28 mouse cellular contexts compared by ENCODE assay signal in genomic region chr8:8376379-8376778, GRCm38 (mm10).
DNase-seq lines count a peak whose midpoint lies in the region; ATAC-seq lines count a peak whose summit lies in the region.
"Had no signal": no experiment of that assay in that cellular context is flagged by ENCODE, and none has a peak within 500 bp of the region (broad histone marks: within the 10 kb centered on the region; RNA-seq: fewer than 3 reads in every experiment).

No protein-coding gene starts in this region.

- H3K4me3 ChIP-seq in hindbrain, embryonic 16.5 days (ENCODE audit: low read length): no peak overlapping the region
- no peak overlapping the region for H3K4me3 ChIP-seq in hindbrain, embryonic 12.5 days
- H3K4me3 ChIP-seq in forebrain, embryonic 15.5 days: no peak overlapping the region
- H3K4me3 ChIP-seq: embryonic facial prominence, embryonic 13.5 days; hindbrain, embryonic 13.5 days; layer of hippocampus, adult 2 months; liver, embryonic 12.5 days; myocyte; neural tube, embryonic 12.5 days had no signal

- no peak overlapping the region for H3K4me2 ChIP-seq in hindbrain, embryonic 16.5 days (ENCODE audit: low read length)
- no peak overlapping the region for H3K4me2 ChIP-seq in hindbrain, embryonic 12.5 days (replicated peaks)
- no peak overlapping the region for H3K4me2 ChIP-seq in forebrain, embryonic 15.5 days (replicated peaks)
- H3K4me2 ChIP-seq: embryonic facial prominence, embryonic 13.5 days; hindbrain, embryonic 13.5 days; liver, embryonic 12.5 days; neural tube, embryonic 12.5 days had no signal

- H3K4me1 ChIP-seq in hindbrain, embryonic 16.5 days (ENCODE audit: control insufficient read depth, insufficient read depth, low read depth, low read length): no peaks in the 10 kb centered on the region
- no peaks in the 10 kb centered on the region for H3K4me1 ChIP-seq in hindbrain, embryonic 12.5 days
- H3K4me1 ChIP-seq in forebrain, embryonic 15.5 days: peaks cover 12% of the 10 kb centered on the region; the same call in 1 of the 2 replicates
- H3K4me1 ChIP-seq: embryonic facial prominence, embryonic 13.5 days; liver, embryonic 12.5 days; neural tube, embryonic 12.5 days had no signal

- no peaks in the 10 kb centered on the region for H3K9me3 ChIP-seq in hindbrain, embryonic 16.5 days (ENCODE audit: control insufficient read depth, low read length)
- H3K9me3 ChIP-seq in hindbrain, embryonic 12.5 days (replicated peaks): no peaks in the 10 kb centered on the region
- H3K9me3 ChIP-seq in forebrain, embryonic 15.5 days: no peaks in the 10 kb centered on the region
- H3K9me3 ChIP-seq: embryonic facial prominence, embryonic 13.5 days; G1E; hindbrain, embryonic 13.5 days; liver, embryonic 12.5 days; neural tube, embryonic 12.5 days had no signal

- H3K27ac ChIP-seq in hindbrain, embryonic 16.5 days (ENCODE audit: low read depth, low read length): no peak overlapping the region
- H3K27ac ChIP-seq in hindbrain, embryonic 12.5 days: no peak overlapping the region
- H3K27ac ChIP-seq in forebrain, embryonic 15.5 days (replicated peaks): no peak overlapping the region
- H3K27ac ChIP-seq: embryonic facial prominence, embryonic 13.5 days; hindbrain, embryonic 13.5 days; layer of hippocampus, adult 2 months; liver, embryonic 12.5 days; macrophage; neural tube, embryonic 12.5 days; stomach, postnatal 0 days had no signal

- ATAC-seq in hindbrain, embryonic 16.5 days: peak; percentile 40; the same call in 1 of the 2 replicates
- ATAC-seq in hindbrain, embryonic 12.5 days (ENCODE audit: low FRiP score): no peak
- peak; percentile 67 for ATAC-seq in forebrain, embryonic 15.5 days (replicated peaks)
- no peak for ATAC-seq in erythroid progenitor cell, adult 5-6 weeks (replicated peaks; ENCODE audit: low FRiP score, poor library complexity, severe bottlenecking)
- ATAC-seq: liver, embryonic 12.5 days; liver, postnatal 0 days; midbrain, embryonic 16.5 days had no signal

- no peaks in the 10 kb centered on the region for H3K36me3 ChIP-seq in hindbrain, embryonic 16.5 days (ENCODE audit: control insufficient read depth, insufficient read depth, low read length)
- no peaks in the 10 kb centered on the region for H3K36me3 ChIP-seq in hindbrain, embryonic 12.5 days
- no peaks in the 10 kb centered on the region for H3K36me3 ChIP-seq in forebrain, embryonic 15.5 days
- H3K36me3 ChIP-seq: embryonic facial prominence, embryonic 13.5 days; G1E; hindbrain, embryonic 13.5 days; liver, embryonic 12.5 days; neural tube, embryonic 12.5 days had no signal

- no peaks in the 10 kb centered on the region; the same call in 1 of the 2 replicates for H3K27me3 ChIP-seq in hindbrain, embryonic 16.5 days (replicated peaks; ENCODE audit: control insufficient read depth, insufficient read depth, low read length)
- no peaks in the 10 kb centered on the region for H3K27me3 ChIP-seq in hindbrain, embryonic 12.5 days
- H3K27me3 ChIP-seq in forebrain, embryonic 15.5 days: no peaks in the 10 kb centered on the region
- H3K27me3 ChIP-seq: embryonic facial prominence, embryonic 13.5 days; hindbrain, embryonic 13.5 days; liver, embryonic 12.5 days; neural tube, embryonic 12.5 days had no signal

- H3K9ac ChIP-seq in hindbrain, embryonic 16.5 days (ENCODE audit: low read depth, low read length): no peak overlapping the region
- no peak overlapping the region for H3K9ac ChIP-seq in hindbrain, embryonic 12.5 days
- H3K9ac ChIP-seq in forebrain, embryonic 15.5 days (replicated peaks): no peak overlapping the region
- H3K9ac ChIP-seq: embryonic facial prominence, embryonic 13.5 days; hindbrain, embryonic 13.5 days; liver, embryonic 12.5 days; liver, postnatal 0 days; neural tube, embryonic 12.5 days had no signal

- DNase-seq in cerebellum, adult 9-11 months: peak; percentile 4
- DNase-seq in cerebellum, postnatal 36 days: no peak
- DNase-seq in adipocyte (ENCODE audit: low spot score): peak; percentile 36
- DNase-seq: adrenal gland, postnatal 14 days; gastrocnemius, postnatal 14 days; heart, postnatal 14 days; kidney, adult 18-20 months; kidney, postnatal 36 days; layer of hippocampus, postnatal 36 days; left cerebral cortex, postnatal 4 days; liver, postnatal 0 days; right cerebral cortex, adult 18-20 months; thymus, adult 18-20 months; thymus, postnatal 25 days had no signal

- 52% methylated on average over 2 of the region's 2 CpGs for WGBS in hindbrain, embryonic 16.5 days
- 58% methylated on average over 2 of the region's 2 CpGs for WGBS in hindbrain, embryonic 12.5 days
- 25% methylated on average over 2 of the region's 2 CpGs for WGBS in forebrain, embryonic 15.5 days

Comparison
In these comparisons a context has a peak if more than half of its experiments do, and no peak if none do; other contexts are left out.
1. DNase-seq: peak in cerebellum, adult 9-11 months (single experiment) and adipocyte (single experiment); none in cerebellum, postnatal 36 days (0 of 2).
2. ATAC-seq: peak in hindbrain, embryonic 16.5 days (single experiment) and forebrain, embryonic 15.5 days (single experiment); none in hindbrain, embryonic 12.5 days (single experiment) and erythroid progenitor cell, adult 5-6 weeks (single experiment).